ENCODE assay signal across 9 mouse cellular contexts in genomic region chr9:108342301-108342831, GRCm38 (mm10). TPM values are rescaled to one million over a fixed set of nuclear protein-coding genes. Genes with fewer than 3 reads are reported as not detected.
A peak's percentile ranks its signal among the peaks of the same experiment; 100 is the strongest.
DNase-seq lines count a peak whose midpoint lies in the region; ATAC-seq and TF ChIP-seq lines count a peak whose summit lies in the region.
"Had no signal": no experiment of that assay in that cellular context is flagged by ENCODE, and none has a peak within 500 bp of the region (broad histone marks: within the 10 kb centered on the region; RNA-seq: fewer than 3 reads in every experiment).

No protein-coding gene starts in this region.

- peak; percentile 20 to 45 for DNase-seq in lung, adult 18-20 months
- no peak for DNase-seq in lung, adult 2 months
- peak; percentile 52 for DNase-seq in liver
- DNase-seq in forebrain, embryonic 11.5 days (ENCODE audit: low spot score) = no peak
- DNase-seq in gastrocnemius, postnatal 10 days = no peak
- no peak for DNase-seq in frontal cortex, postnatal 14 days (ENCODE audit: low spot score in 2 of 2)

- H3K4me2 ChIP-seq in embryonic facial prominence, embryonic 15.5 days (replicated peaks) = no peak overlapping the region
- H3K4me2 ChIP-seq in stomach, embryonic 15.5 days = peak overlapping the region; percentile 10; the same call in 1 of the 2 replicates
- no peak overlapping the region for H3K4me2 ChIP-seq in forebrain, embryonic 11.5 days (ENCODE audit: low read depth, low read length, severe bottlenecking)

- TF ChIP-seq POLR2A in lung, adult 2 months (IDR thresholded peaks at IDR 0.05; ENCODE audit: borderline replicate concordance, extremely low read depth, low read depth, low read length) = no peak

- ATAC-seq in embryonic facial prominence, embryonic 15.5 days (ENCODE audit: insufficient number of reproducible peaks, low FRiP score, low TSS enrichment, low read depth) = no peak
- no peak for ATAC-seq in stomach, embryonic 15.5 days (ENCODE audit: insufficient read depth, low FRiP score, low read depth)
- ATAC-seq in forebrain, embryonic 11.5 days (replicated peaks; ENCODE audit: low FRiP score) = no peak

- TF ChIP-seq CTCF in lung, adult 2 months (IDR thresholded peaks at IDR 0.05; ENCODE audit: insufficient read depth, low read length) = no peak

- H3K27ac ChIP-seq in embryonic facial prominence, embryonic 15.5 days (replicated peaks) = peak overlapping the region; percentile 52; the same call in 1 of the 2 replicates
- peak overlapping the region; percentile 93 for H3K27ac ChIP-seq in stomach, embryonic 15.5 days
- no peak overlapping the region for H3K27ac ChIP-seq in forebrain, embryonic 11.5 days (ENCODE audit: low read depth, low read length)
- H3K27ac ChIP-seq: neural tube, embryonic 13.5 days had no signal

- no peak overlapping the region for H3K4me3 ChIP-seq in lung, adult 2 months (replicated peaks; ENCODE audit: extremely low read depth, low read depth, low read length)
- no peak overlapping the region for H3K4me3 ChIP-seq in embryonic facial prominence, embryonic 15.5 days (replicated peaks)
- H3K4me3 ChIP-seq in stomach, embryonic 15.5 days (replicated peaks) = no peak overlapping the region
- no peak overlapping the region for H3K4me3 ChIP-seq in forebrain, embryonic 11.5 days (ENCODE audit: low read depth, low read length)
- H3K4me3 ChIP-seq: neural tube, embryonic 13.5 days had no signal

- H3K36me3 ChIP-seq in embryonic facial prominence, embryonic 15.5 days = 0 out of 2 replicates have a peak, but pooled peaks cover 5% of the 10 kb centered on the region
- H3K36me3 ChIP-seq in stomach, embryonic 15.5 days = no peaks in the 10 kb centered on the region
- H3K36me3 ChIP-seq in forebrain, embryonic 11.5 days (ENCODE audit: control insufficient read depth, insufficient read depth, low read length) = peaks cover 4% of the 10 kb centered on the region; the same call in 1 of the 2 replicates

- H3K9ac ChIP-seq in embryonic facial prominence, embryonic 15.5 days = no peak overlapping the region
- H3K9ac ChIP-seq in stomach, embryonic 15.5 days = no peak overlapping the region
- no peak overlapping the region for H3K9ac ChIP-seq in forebrain, embryonic 11.5 days (ENCODE audit: low read length)

- peaks cover 14% of the 10 kb centered on the region for H3K4me1 ChIP-seq in lung, adult 2 months (ENCODE audit: control insufficient read depth, insufficient read depth, low read length)
- H3K4me1 ChIP-seq in embryonic facial prominence, embryonic 15.5 days = peaks cover 42% of the 10 kb centered on the region
- peaks cover 18% of the 10 kb centered on the region for H3K4me1 ChIP-seq in stomach, embryonic 15.5 days
- H3K4me1 ChIP-seq in forebrain, embryonic 11.5 days (replicated peaks; ENCODE audit: control insufficient read depth, insufficient read depth, low read length) = peaks cover 14% of the 10 kb centered on the region

- WGBS in lung, adult 2 months = 13% methylated on average over 5 of the region's 5 CpGs
- 42% methylated on average over 5 of the region's 5 CpGs for WGBS in embryonic facial prominence, embryonic 15.5 days
- 17% methylated on average over 5 of the region's 5 CpGs for WGBS in stomach, embryonic 15.5 days
- WGBS in forebrain, embryonic 11.5 days = 62% methylated on average over 5 of the region's 5 CpGs

- no peaks in the 10 kb centered on the region for H3K27me3 ChIP-seq in embryonic facial prominence, embryonic 15.5 days
- no peaks in the 10 kb centered on the region for H3K27me3 ChIP-seq in stomach, embryonic 15.5 days (replicated peaks)
- H3K27me3 ChIP-seq in forebrain, embryonic 11.5 days (ENCODE audit: control insufficient read depth, insufficient read depth, low read length) = no peaks in the 10 kb centered on the region
- H3K27me3 ChIP-seq: neural tube, embryonic 13.5 days had no signal

- H3K9me3 ChIP-seq in embryonic facial prominence, embryonic 15.5 days (replicated peaks) = no peaks in the 10 kb centered on the region
- no peaks in the 10 kb centered on the region for H3K9me3 ChIP-seq in stomach, embryonic 15.5 days
- H3K9me3 ChIP-seq in forebrain, embryonic 11.5 days (ENCODE audit: control insufficient read depth, low read length) = no peaks in the 10 kb centered on the region
- H3K9me3 ChIP-seq: neural tube, embryonic 13.5 days had no signal

RNA-seq across cellular contexts. Expression of gene Gpx1, which starts 3.7 kb away (rescaled TPM):
- polyA plus RNA-seq in lung, adult 2 months (2012; rRNA removed) = 1,012 and 1,202 TPM in 2 replicates
- 713 and 715 TPM in 2 replicates for polyA plus RNA-seq in embryonic facial prominence, embryonic 15.5 days (2015; fragmentation: Nextera tagmentation; extraction: Ambion mirVana)
- polyA plus RNA-seq in stomach, embryonic 15.5 days (2015; fragmentation: Nextera tagmentation; extraction: Ambion mirVana) = 998 and 1,171 TPM in 2 replicates
- 740 and 778 TPM in 2 replicates for polyA plus RNA-seq in forebrain, embryonic 11.5 days (2014; fragmentation: Nextera tagmentation; extraction: Ambion mirVana)
- 100 to 1,000 TPM in 1 of 2 experiments, 10 to 100 TPM in 1; 97.1 to 117 TPM for total RNA-seq in gastrocnemius, postnatal 10 days (2021)

RNA-seq across cellular contexts. Expression of gene Usp4, which starts 5.3 kb away (rescaled TPM):
- polyA plus RNA-seq in lung, adult 2 months (2012; rRNA removed) = 59.4 and 75.6 TPM in 2 replicates
- polyA plus RNA-seq in embryonic facial prominence, embryonic 15.5 days (2015; fragmentation: Nextera tagmentation; extraction: Ambion mirVana) = 97.5 and 99.4 TPM in 2 replicates
- polyA plus RNA-seq in stomach, embryonic 15.5 days (2015; fragmentation: Nextera tagmentation; extraction: Ambion mirVana) = 85.6 and 92.2 TPM in 2 replicates
- 131 and 138 TPM in 2 replicates for polyA plus RNA-seq in forebrain, embryonic 11.5 days (2014; fragmentation: Nextera tagmentation; extraction: Ambion mirVana)
- total RNA-seq in gastrocnemius, postnatal 10 days (2021) = 10 to 100 TPM; 63.4 to 71.6 TPM

RNA-seq across cellular contexts. Expression of gene Tcta, which starts 36.4 kb away (rescaled TPM):
- polyA plus RNA-seq in lung, adult 2 months (2012; rRNA removed) = 64.1 and 75.8 TPM in 2 replicates
- polyA plus RNA-seq in embryonic facial prominence, embryonic 15.5 days (2015; fragmentation: Nextera tagmentation; extraction: Ambion mirVana) = 41.3 and 51.6 TPM in 2 replicates
- polyA plus RNA-seq in stomach, embryonic 15.5 days (2015; fragmentation: Nextera tagmentation; extraction: Ambion mirVana) = 40.0 and 42.1 TPM in 2 replicates
- polyA plus RNA-seq in forebrain, embryonic 11.5 days (2014; fragmentation: Nextera tagmentation; extraction: Ambion mirVana) = 20.8 and 25.5 TPM in 2 replicates
- total RNA-seq in gastrocnemius, postnatal 10 days (2021) = 10 to 100 TPM; 21.7 to 25.0 TPM

RNA-seq across cellular contexts. Expression of gene Rhoa, which starts 36.4 kb away (rescaled TPM):
- polyA plus RNA-seq in lung, adult 2 months (2012; rRNA removed) = 167 and 313 TPM in 2 replicates
- polyA plus RNA-seq in embryonic facial prominence, embryonic 15.5 days (2015; fragmentation: Nextera tagmentation; extraction: Ambion mirVana) = 452 and 468 TPM in 2 replicates
- polyA plus RNA-seq in stomach, embryonic 15.5 days (2015; fragmentation: Nextera tagmentation; extraction: Ambion mirVana) = 452 and 455 TPM in 2 replicates
- polyA plus RNA-seq in forebrain, embryonic 11.5 days (2014; fragmentation: Nextera tagmentation; extraction: Ambion mirVana) = 298 and 303 TPM in 2 replicates
- 100 to 1,000 TPM; 211 to 226 TPM for total RNA-seq in gastrocnemius, postnatal 10 days (2021)

RNA-seq across cellular contexts. Expression of gene Amt, which starts 45.7 kb away (rescaled TPM):
- polyA plus RNA-seq in lung, adult 2 months (2012; rRNA removed) = 7.0 and 13.3 TPM in 2 replicates
- 10.8 and 11.2 TPM in 2 replicates for polyA plus RNA-seq in embryonic facial prominence, embryonic 15.5 days (2015; fragmentation: Nextera tagmentation; extraction: Ambion mirVana)
- 21.8 and 22.3 TPM in 2 replicates for polyA plus RNA-seq in stomach, embryonic 15.5 days (2015; fragmentation: Nextera tagmentation; extraction: Ambion mirVana)
- 25.1 and 25.9 TPM in 2 replicates for polyA plus RNA-seq in forebrain, embryonic 11.5 days (2014; fragmentation: Nextera tagmentation; extraction: Ambion mirVana)
- total RNA-seq in gastrocnemius, postnatal 10 days (2021) = 1 to 10 TPM in 1 of 2 experiments, under 1 TPM in 1; 0.82 to 2.4 TPM

Comparison
In these comparisons a context has a peak if more than half of its experiments do, and no peak if none do; other contexts are left out.
1. DNase-seq: peak in lung, adult 18-20 months (2 of 2) and liver (single experiment); none in lung, adult 2 months (single experiment), forebrain, embryonic 11.5 days (single experiment), gastrocnemius, postnatal 10 days (single experiment) and frontal cortex, postnatal 14 days (0 of 2).